Mouse (Mus musculus) intestine, embryonic 14.5 days (tissue): ENCODE data around the gene Gm20458. TPM values are rescaled to one million over a fixed set of nuclear protein-coding genes. Genes with fewer than 3 reads are reported as not detected.

Experiments used
- ATAC-seq: fragments of 200-750 bp; cut with Nextera tagmentation; replicated peaks from 2 replicates; pipeline ENCODE4 v1.8.0; 2017; ENCODE audit warnings: low read depth, moderate number of reproducible peaks, moderate TSS enrichment, moderate library complexity; ENCODE audit not compliant: low FRiP score, low TSS enrichment
- DNase-seq: peaks from one replicate; pipeline ENCODE4 v3.0.0-alpha.2; 2018; ENCODE audit warnings: low spot score
- H3K27ac ChIP-seq: fragments of 300-500 bp; sonication (generic); 2 replicates; pipeline ENCODE4 v1.5.1; 2014; ENCODE audit warnings: low read depth, mild to moderate bottlenecking, control low read depth
- H3K27me3 ChIP-seq: fragments of 300-500 bp; sonication (generic); replicated peaks from 2 replicates; pipeline ENCODE4 v1.6.1; 2014; ENCODE audit warnings: low read length, control low read depth; ENCODE audit not compliant: control insufficient read depth, insufficient read depth
- H3K36me3 ChIP-seq: fragments of 300-500 bp; sonication (generic); 2 replicates; pipeline ENCODE4 v1.6.1; 2014; ENCODE audit warnings: low read length, control low read depth; ENCODE audit not compliant: control insufficient read depth, insufficient read depth
- H3K4me1 ChIP-seq: fragments of 300-500 bp; sonication (generic); replicated peaks from 2 replicates; pipeline ENCODE4 v1.6.1; 2014; ENCODE audit warnings: low read length, control low read depth, mixed read lengths; ENCODE audit not compliant: control insufficient read depth, insufficient read depth
- H3K4me2 ChIP-seq: fragments of 300-500 bp; sonication (generic); 2 replicates; pipeline ENCODE4 v1.6.1; 2014; ENCODE audit warnings: low read length
- H3K4me3 ChIP-seq: fragments of 300-500 bp; sonication (generic); 2 replicates; pipeline ENCODE4 v1.5.1; 2014; ENCODE audit warnings: low read depth, low read length, control low read depth, mixed read lengths
- H3K9ac ChIP-seq: fragments of 300-500 bp; sonication (generic); 2 replicates; pipeline ENCODE4 v1.6.1; 2014; ENCODE audit warnings: mild to moderate bottlenecking, low read length
- H3K9me3 ChIP-seq: fragments of 300-500 bp; sonication (generic); 2 replicates; pipeline ENCODE4 v1.6.1; 2016; ENCODE audit warnings: low read length, control low read depth; ENCODE audit not compliant: control insufficient read depth
- WGBS: fragments of 180-500 bp; shearing (Covaris S2); extraction: QIAGEN DNeasy Blood & Tissue Kit; methylation state at CpG from one replicate; pipeline ENCODE4 v1.1.7; 2014; 5-methylcytosine and 5-hydroxymethylcytosine counted together
- polyA plus RNA-seq: library from polyadenylated mRNA; unstranded; fragments of >200 nt; fragmentation: Nextera tagmentation; extraction: Ambion mirVana; gene quantifications from 2 replicates; pipeline ENCODE4 v1.2.1, GENCODE M21; 2014

Gene Gm20458
- polyA plus RNA-seq, 1 experiment from 2014 or later: 17.4 TPM

DNA sequence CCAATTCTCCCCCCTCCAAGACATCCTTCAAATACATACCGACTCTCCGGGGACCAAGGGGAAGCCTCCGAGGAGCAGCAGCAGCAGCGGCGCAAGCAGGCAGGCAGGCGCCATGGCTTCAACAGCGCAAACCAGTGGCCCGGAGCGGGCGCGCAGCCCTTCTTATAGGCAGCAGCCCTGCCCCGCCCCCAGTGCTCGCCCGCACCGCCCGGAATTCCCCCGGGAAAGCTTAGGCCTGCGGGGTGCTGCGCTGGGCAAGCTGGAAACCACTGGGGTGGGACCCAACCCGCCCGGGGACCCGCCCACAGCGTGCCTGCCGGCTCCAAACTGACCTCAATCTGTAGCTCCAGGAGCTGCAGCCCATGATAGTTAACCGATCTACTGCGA, 17.7 kb upstream of the Gm20458 start:
- H3K4me2 ChIP-seq: peak overlapping the region; percentile 79
- H3K4me3 ChIP-seq: peak overlapping the region; percentile 70
- DNase-seq (peak; percentile 96), ATAC-seq (peak; percentile 94)
- H3K36me3 ChIP-seq: no peaks in the 10 kb centered on the region
- 0% methylated on average over 24 of the region's 26 CpGs for WGBS
- H3K4me1 ChIP-seq: peaks cover 8% of the 10 kb centered on the region; the same call in 1 of the 2 replicates
- peak overlapping the region; percentile 59 for H3K27ac ChIP-seq
- H3K9ac ChIP-seq: peak overlapping the region; percentile 84
- no peaks in the 10 kb centered on the region for H3K27me3 ChIP-seq
- H3K9me3 ChIP-seq: no peaks in the 10 kb centered on the region

DNA sequence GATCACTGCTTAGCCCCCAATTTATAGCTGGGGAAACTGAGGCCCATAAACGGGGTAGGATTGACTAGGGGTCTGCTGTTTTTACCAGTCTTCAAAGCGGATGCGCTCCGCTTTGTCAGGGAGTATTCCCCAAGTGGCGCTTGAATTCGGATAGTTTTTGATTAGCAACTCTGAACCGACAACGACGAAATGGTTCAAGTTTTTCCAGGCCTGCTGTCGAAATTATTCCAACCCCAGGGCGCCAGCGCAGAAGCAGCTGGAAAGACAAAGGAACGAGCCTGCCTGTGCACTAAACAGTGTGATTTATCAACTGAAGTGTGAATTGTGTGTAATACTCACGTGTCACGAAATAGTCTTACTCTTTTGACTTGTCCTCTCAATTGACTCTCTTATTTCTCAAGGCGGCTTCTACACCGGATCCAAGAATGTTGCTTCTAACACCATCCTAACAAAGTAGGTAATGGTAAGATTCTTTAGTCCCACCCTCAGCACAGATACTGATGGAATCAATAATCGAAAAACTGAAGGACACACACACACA, 17.2 kb upstream of the Gm20458 start, which contains the start of gene Sdc4:
Gene Sdc4, minus strand, starts transcription at position 428 of the 541 bp plus-strand sequence.
- H3K36me3 ChIP-seq: no peaks in the 10 kb centered on the region
- DNase-seq (no peak), ATAC-seq (peak; percentile 4; the same call in 1 of the 2 replicates)
- 10% methylated on average over 18 of the region's 18 CpGs for WGBS
- H3K4me3 ChIP-seq: peak within 1 kb of the TSS; percentile 70
- H3K4me2 ChIP-seq: peak within 1 kb of the TSS; percentile 79
- H3K27ac ChIP-seq: peak within 1 kb of the TSS; percentile 59
- H3K9ac ChIP-seq: peak within 1 kb of the TSS; percentile 84
- H3K27me3 ChIP-seq: no peaks in the 10 kb centered on the region
- H3K9me3 ChIP-seq: no peaks in the 10 kb centered on the region
- peaks cover 8% of the 10 kb centered on the region; the same call in 1 of the 2 replicates for H3K4me1 ChIP-seq

DNA sequence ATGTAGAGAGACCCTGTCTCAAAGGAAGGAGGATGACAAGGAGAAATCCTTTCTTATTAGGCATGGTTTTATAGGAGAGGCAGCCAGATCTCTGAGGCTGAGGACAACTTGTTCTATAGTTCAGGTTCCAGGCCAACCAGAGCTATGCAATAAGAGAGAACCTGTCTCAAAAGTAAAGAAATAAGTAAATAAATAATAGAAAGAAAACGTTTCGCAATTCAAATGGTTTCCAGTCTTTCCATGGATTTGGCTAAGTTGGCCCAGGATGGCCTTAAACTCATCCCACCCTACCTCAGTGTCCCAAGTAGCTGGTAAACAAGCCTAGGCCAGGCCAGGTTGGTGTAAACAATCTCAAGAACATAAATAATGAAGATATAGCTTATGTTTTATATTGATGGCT, 16.1 kb upstream of the Gm20458 start:
- Histone ChIP-seq H3K9me3 (no peaks in the 10 kb centered on the region), H3K27ac (no peak overlapping the region), H3K4me3 (no peak overlapping the region), H3K4me1 (peaks cover 14% of the 10 kb centered on the region; the same call in 1 of the 2 replicates), H3K27me3 (no peaks in the 10 kb centered on the region), H3K4me2 (no peak overlapping the region), H3K36me3 (no peaks in the 10 kb centered on the region), H3K9ac (no peak overlapping the region)
- 78% methylated on average over 2 of the region's 2 CpGs for WGBS
- DNase-seq (no peak), ATAC-seq (no peak)

DNA sequence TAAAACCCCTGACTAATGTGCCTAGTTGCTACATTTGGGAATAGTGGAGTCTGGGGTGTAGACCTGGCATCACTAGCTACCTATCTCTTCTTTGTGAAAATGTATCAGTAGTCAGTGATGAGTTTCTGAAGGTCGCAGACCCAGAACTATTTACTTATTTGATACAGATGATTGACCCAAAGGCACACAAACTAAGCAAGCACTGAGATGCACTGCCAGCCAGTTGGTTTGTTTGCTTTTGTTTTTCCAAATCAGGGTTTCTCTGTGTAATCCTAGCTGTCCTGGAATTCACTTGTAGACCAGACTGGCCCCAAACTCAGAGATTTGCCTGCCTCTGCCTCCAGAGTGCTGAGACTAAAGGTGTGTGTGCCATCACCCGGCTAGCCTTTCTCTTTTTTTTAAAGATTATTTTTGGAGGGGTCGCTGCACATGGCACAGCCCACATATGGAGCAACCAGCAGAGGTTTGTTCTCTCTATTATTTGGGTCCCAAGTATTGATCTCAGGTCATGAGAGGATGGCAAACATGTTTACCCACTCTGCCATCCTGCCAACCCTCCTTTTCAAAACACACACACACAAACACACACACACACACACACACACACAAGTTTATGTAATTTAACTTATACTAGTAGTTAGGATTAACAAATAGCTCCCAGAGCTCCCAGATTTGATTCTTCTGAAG, 15.2 kb upstream of the Gm20458 start:
- no peaks in the 10 kb centered on the region for H3K27me3 ChIP-seq
- 0 out of 2 replicates have a peak, but pooled peaks cover 11% of the 10 kb centered on the region for H3K4me1 ChIP-seq
- no peak overlapping the region for H3K27ac ChIP-seq
- no peak overlapping the region for H3K9ac ChIP-seq
- H3K9me3 ChIP-seq: no peaks in the 10 kb centered on the region
- no peak overlapping the region for H3K4me3 ChIP-seq
- H3K4me2 ChIP-seq: no peak overlapping the region
- DNase-seq (no peak), ATAC-seq (no peak)
- 83% methylated on average over 3 of the region's 3 CpGs for WGBS
- no peaks in the 10 kb centered on the region for H3K36me3 ChIP-seq

DNA sequence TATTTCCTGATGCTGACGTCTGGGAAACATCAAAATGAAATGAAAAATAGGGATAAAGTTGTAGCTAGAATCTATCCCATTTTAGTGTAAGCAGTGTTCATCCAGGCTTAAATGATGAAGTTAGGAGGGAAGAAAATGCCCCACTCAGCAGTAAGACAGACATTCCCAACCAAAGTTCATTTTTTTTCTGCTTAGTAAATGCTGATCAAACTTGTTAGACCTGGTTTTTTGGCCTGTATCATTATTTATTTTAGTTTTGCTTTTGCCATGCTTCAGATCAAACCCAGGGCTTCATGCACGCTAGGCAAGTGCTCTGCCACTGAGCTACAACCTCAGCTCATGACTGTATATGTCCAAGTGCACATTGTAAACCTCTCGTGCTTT, 14.7 kb upstream of the Gm20458 start:
- WGBS: 70% methylated on average over 3 of the region's 3 CpGs

DNA sequence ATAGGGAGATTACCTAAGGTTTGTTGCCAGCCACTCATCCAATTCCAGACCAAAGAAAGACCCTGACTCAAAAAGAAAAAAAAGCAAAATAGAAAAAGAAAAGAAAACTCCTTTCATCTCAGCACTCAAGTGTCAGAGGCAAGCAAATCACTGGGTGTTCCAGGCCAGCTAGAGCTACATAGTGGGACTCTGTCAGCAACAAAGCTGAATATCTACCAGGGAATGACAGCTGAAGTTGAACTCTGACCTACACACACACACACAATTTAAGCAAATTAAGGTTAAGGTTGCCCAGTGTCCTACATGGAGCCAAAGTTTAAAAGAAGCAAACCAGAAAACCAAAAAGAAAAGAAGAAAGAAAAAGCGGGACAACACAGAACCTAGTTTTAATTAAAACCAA, 12.6 kb upstream of the Gm20458 start:
- Histone ChIP-seq H3K4me2 (no peak overlapping the region), H3K9me3 (no peaks in the 10 kb centered on the region), H3K4me1 (0 out of 2 replicates have a peak, but pooled peaks cover 11% of the 10 kb centered on the region), H3K27me3 (no peaks in the 10 kb centered on the region), H3K9ac (no peak overlapping the region), H3K4me3 (no peak overlapping the region), H3K36me3 (no peaks in the 10 kb centered on the region), H3K27ac (no peak overlapping the region)
- ATAC-seq (no peak), DNase-seq (no peak)
- 86% methylated on average over 1 of the region's 1 CpGs for WGBS

More for the DNA sequence above, 14.7 kb upstream of the Gm20458 start:
- Histone ChIP-seq H3K4me2 (no peak overlapping the region), H3K27me3 (no peaks in the 10 kb centered on the region), H3K4me3 (no peak overlapping the region), H3K27ac (no peak overlapping the region), H3K4me1 (0 out of 2 replicates have a peak, but pooled peaks cover 11% of the 10 kb centered on the region), H3K9me3 (no peaks in the 10 kb centered on the region), H3K36me3 (no peaks in the 10 kb centered on the region), H3K9ac (no peak overlapping the region)
- no peak for ATAC-seq
- DNase-seq: no peak

DNA sequence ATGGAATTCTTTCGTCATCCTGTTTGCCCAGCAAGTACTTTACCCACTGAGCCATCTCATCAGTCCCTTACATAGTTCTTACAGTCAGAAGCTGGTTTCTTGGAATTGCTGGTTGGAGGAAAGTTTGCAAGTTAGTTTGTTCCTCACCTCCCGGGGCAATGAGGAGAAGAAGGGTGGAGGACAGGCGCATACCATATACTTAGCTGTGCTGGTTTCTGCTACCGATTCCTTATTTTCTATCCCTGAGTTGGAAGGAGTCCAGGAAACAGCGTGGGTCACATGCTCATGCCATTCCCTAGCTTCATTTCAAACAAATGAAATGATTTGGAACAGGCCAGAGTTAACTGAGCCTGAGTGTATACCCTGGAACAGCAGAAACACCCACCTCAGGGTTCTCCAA, 11.8 kb upstream of the Gm20458 start:
- Histone ChIP-seq H3K4me2 (no peak overlapping the region), H3K27me3 (no peaks in the 10 kb centered on the region), H3K4me1 (0 out of 2 replicates have a peak, but pooled peaks cover 6% of the 10 kb centered on the region), H3K27ac (no peak overlapping the region), H3K36me3 (no peaks in the 10 kb centered on the region), H3K4me3 (no peak overlapping the region), H3K9ac (no peak overlapping the region), H3K9me3 (no peaks in the 10 kb centered on the region)
- DNase-seq: no peak
- 0 out of 2 replicates have a peak, but pooled peaks have one; percentile 30 for ATAC-seq
- WGBS: 59% methylated on average over 5 of the region's 5 CpGs

DNA sequence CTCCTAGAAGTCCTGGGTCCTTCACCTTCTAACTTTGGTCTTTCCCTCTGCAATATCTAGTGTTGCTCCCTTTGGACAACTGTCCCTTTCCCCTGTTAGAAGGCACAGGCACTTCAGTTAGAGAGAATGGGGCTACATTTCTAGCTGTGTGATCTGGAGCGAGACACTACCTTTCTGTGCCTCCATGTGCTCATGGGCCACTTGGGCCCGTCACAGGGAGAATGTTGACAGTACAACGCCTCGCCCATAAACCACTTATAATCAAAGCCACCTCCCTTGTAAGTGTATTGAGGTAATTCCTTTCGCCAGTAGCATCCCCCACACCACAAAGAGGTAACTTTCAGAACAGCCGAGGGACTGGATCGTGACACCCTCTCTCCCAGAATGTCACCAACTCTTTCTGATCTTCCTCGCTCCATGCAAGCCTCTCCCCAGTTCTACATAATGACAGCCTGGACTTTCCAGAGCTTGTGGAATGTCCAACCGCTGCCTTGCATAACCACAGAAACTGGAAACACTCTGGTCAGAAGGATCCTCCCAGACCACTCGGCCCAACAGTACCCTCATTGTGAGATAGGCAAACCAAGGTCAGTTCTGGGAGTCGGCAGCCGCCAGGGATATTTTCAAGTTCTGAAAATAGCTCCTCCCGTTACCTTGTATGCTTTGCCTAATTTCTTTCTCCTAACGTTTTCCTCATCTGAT, 11.3 kb upstream of the Gm20458 start:
- WGBS: 72% methylated on average over 14 of the region's 14 CpGs
- Histone ChIP-seq H3K36me3 (no peaks in the 10 kb centered on the region), H3K9ac (no peak overlapping the region), H3K4me2 (no peak overlapping the region), H3K27ac (no peak overlapping the region), H3K4me1 (0 out of 2 replicates have a peak, but pooled peaks cover 6% of the 10 kb centered on the region), H3K4me3 (no peak overlapping the region), H3K27me3 (no peaks in the 10 kb centered on the region), H3K9me3 (no peaks in the 10 kb centered on the region)
- ATAC-seq (no peak), DNase-seq (no peak)
